Mouse (Mus musculus) liver, postnatal 0 days (tissue): ENCODE measurements at regions not wholly inside any gene's neighbourhood (a gene's known extent, or its start where the extent isn't known, plus 50 kb on each side); places are given as distances from the start of the nearest gene placed in this dataset.
A peak's percentile ranks its signal among the peaks of the same experiment; 100 is the strongest.

Source experiments
- CTCF ChIP-seq: sonication (generic); IDR thresholded peaks from 2 replicates; pipeline ENCODE4 v1.5.1; 2016; ENCODE audit warnings: antibody characterized with exemption, low read depth
- EP300 ChIP-seq: IDR thresholded peaks from 2 replicates; pipeline ENCODE4 v1.6.1; 2016; ENCODE audit warnings: antibody characterized with exemption, low read depth, mild to moderate bottlenecking

DNA sequence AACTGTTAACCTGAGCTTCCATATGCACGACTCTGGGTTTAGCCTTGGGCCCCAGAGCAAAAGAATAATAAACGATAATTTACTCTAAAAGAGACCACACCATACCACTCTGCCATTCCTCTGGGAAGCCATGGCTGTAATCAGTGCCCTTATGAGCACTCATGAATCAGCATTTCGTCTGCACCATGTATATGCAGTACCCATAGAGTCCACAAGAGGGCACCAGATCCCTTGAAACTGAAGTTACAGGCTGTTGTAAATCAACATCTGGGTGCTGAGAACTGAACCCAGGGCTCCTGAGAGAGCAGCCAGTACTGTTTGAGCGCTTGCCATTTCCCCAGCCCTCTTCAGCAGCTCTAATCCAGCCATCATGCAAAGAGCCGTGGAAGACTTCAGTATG is 508.7 kb upstream of the Zdhhc25 start:
- TF ChIP-seq CTCF (peak; percentile 50), EP300 (no peak)
